Mouse (Mus musculus) cerebral cortex, adult 2 months (tissue): ENCODE data around the gene Mybph.

ENCODE experiments used
- WGBS: fragments of 180-500 bp; shearing (Covaris S2); methylation state at CpG from one replicate; pipeline ENCODE4 v1.1.7; 2018; 5-methylcytosine and 5-hydroxymethylcytosine counted together

Gene Mybph

DNA sequence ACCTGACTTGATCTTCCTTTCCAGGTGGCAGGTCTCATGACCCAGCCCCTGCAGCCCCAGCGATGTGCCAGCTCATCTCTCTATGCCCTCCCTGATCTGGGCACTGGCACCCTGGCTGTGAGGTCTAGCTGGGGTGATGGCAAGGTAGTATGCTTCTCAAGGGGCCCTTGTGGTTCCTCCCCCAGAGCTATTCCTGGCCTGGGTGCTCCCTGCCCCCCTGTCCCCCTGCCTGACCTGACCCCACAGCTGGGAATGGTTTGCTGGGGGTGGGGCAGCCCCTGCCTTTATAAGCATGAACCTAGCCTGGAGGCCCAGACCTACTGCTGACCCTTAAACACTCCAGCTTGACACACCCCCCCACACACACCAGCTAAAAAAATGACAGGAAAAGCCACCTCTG lies at the start of gene Mybph:
Gene Mybph (plus strand): TSS at position 323 of the 400 bp plus-strand sequence.
- 91% methylated on average over 1 of the region's 1 CpGs for WGBS

DNA sequence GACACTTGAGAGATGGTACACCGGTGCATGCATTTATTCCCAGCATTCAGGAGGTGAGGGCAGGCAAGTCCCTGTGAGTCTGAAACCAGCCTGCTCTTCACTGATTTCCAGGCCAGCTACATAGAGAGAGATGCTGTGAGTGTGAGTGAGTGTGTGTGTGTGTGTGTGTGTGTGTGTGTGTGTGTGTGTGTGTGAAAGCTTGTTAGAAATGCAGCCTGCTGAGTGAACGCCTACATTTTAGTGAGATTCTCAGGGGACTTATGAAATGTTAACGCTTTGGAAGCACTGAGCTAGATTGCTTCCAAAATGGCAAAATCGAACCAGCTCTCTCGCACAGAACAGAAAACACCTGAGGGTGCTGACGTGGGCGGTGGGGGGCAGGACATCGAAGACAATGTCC lies 47.2 kb upstream of the Mybph start:
- WGBS, result 48% methylated on average over 8 of the region's 8 CpGs

GRCm38 (mm10) chr1:134150076-134150475 lies 43.2 kb upstream of the Mybph start:
- 84% methylated on average over 8 of the region's 8 CpGs for WGBS

DNA sequence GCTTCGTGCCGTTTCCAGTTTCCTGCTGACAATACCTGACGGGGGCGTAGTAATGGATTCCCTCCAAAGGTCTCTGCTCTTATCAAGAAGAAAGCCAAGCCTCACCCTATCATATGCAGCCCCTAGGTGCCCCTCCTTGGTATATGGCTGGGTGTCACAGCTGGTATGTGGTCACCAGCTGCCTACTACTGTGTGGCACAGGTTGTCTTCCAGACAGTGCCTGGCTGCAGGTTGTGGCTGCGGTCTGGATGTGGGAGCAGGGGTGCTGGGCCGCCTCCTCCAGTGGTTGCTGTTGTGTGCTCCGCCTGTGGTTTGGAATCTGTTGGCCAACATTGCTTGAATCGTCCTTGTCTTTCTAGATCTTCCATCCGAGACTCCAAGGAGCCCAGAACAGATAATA lies 42.5 kb upstream of the Mybph start:
- 95% methylated on average over 9 of the region's 9 CpGs for WGBS

DNA sequence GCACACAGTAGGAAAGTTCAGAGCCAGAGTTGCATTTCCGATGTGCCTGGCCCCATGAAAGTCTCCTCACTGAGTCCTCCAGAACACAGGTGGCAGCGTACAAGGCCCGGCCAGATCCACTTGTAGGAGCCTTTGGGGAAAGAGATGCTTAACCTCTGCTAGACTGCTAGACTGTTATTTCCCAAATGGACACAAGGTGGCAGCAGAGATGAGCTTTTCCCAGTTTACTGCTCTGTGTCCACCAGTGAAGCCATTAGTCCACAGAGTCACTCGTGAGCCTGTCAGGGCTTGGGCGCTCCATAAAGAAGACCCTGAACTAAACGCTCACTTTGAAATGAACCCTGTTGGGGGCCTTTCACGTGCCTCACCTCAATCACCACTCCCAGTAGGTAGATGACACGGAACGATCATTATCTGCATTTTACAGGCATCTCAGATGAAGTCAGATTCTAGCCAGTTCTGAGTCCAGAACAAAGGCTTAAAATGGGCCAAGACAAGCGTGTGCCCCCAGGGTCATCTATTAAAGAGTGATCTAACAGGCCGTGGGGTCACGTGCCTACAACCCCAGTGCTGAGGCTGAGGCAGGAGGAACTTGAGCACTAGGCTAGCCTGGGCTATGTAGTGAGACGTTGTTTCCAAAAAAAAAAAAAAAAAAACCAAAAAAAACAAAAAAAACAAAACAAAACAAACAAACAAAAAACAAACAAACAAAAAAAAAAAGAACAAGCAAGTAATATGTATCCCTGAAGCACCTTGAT lies 41.4 kb upstream of the Mybph start:
- WGBS, result 25% methylated on average over 13 of the region's 13 CpGs

- 88% methylated on average over 21 of the region's 21 CpGs for WGBS
Measured at GRCm38 (mm10) chr1:134152626-134153590, 40.3 kb upstream of the Mybph start.

DNA sequence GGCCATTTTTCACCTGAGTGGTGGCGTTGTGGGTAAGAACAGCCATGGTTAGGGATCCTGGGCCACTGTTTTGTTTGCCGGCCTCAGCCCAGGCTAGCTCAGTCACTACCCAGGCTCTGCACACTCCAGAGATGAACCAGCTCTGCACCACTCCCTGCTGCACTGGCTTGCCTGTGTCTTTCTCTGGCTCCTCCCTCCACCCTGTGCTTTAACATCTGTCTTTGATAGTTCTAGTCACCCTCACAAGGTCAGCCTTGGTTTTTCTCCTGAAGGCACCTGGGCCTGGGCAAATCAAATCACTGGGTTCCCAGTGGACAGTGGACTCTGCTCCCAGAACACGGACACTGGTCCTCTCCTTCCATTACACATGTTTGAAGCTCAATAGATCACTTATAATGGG lies 39.1 kb upstream of the Mybph start:
- 96% methylated on average over 3 of the region's 3 CpGs for WGBS

GRCm38 (mm10) chr1:134154655-134155054 lies 38.6 kb upstream of the Mybph start:
- 73% methylated on average over 3 of the region's 3 CpGs for WGBS

DNA sequence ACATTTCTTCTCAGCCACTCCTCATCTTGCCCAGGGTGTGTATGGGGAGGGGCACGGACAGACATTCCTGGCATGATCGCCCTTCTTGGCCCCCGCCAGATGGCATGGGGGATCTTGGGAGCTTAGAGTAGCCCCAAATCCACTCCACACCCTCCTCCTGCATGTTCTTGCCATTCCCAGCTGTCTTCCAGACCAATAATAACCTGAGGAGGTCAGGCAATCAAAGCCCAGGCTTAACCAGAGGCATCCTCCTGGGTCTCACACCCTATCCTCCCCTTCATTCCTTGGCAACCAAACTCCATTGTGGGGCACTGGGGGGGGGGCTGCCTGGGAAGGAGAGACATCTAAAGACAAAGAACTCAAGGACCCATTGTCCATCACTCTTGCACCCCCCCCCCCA lies 32.8 kb upstream of the Mybph start:
- 88% methylated on average over 3 of the region's 3 CpGs for WGBS

GRCm38 (mm10) chr1:134161399-134161798 lies 31.8 kb upstream of the Mybph start:
- 77% methylated on average over 6 of the region's 6 CpGs for WGBS

DNA sequence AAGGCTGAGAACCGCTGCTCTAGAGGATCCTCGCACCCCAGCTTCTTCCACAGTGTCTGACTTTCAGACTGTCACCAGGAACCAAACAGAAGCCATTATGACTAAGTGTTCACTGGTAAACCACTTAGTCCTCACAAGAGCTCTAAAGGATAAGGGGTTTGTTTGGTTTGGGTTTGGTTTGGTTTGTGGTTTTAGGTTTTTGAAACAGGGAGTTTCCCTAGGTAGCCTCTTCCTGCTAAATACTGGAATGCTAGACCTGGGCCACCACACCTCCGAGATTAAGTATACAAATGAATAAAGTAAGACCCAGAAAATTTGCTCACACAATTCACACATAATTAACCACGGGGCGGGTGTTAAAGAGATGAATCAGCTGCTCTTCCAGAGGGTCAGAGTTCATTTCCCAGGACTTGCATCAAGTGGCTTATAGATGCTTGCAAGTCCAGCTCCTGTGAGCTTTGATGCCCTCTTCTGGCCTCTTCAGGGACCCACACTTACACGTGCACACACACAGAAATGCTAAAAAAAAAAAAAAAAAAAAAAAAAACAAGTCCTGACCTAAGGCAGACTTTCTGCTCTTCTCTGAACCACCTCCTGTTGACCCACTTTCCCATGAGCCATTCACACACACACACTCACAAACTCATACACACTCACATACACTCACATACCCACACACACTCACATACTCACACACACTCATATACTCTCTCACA lies 30.6 kb upstream of the Mybph start:
- WGBS, result 94% methylated on average over 6 of the region's 6 CpGs

DNA sequence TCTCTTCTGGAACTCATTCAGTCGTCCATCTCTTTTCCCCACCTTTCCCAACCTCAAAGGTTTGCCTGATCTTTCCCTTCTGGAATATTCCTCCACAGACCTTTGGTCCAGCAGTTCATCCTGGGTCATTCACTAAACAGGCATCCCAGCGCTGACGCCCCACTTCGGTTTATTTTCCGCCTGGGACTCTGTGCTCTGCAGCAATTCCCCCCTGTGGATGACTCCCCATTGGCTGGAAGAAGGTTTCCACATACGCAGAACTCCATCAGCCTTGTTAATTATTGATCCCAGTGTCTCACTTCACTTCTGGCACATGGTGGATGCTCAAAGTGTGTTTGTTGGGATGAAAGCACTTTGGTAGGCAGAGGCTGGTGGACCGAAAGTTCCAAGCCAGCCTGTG lies 29.8 kb upstream of the Mybph start:
- 92% methylated on average over 7 of the region's 7 CpGs for WGBS

- WGBS, result 73% methylated on average over 4 of the region's 4 CpGs
Measured at GRCm38 (mm10) chr1:134164454-134164853, 28.8 kb upstream of the Mybph start.

- WGBS, result 93% methylated on average over 3 of the region's 3 CpGs
Measured at GRCm38 (mm10) chr1:134166547-134166946, 26.7 kb upstream of the Mybph start.

GRCm38 (mm10) chr1:134167416-134168305 lies 25.6 kb upstream of the Mybph start:
- WGBS, result 37% methylated on average over 14 of the region's 14 CpGs

DNA sequence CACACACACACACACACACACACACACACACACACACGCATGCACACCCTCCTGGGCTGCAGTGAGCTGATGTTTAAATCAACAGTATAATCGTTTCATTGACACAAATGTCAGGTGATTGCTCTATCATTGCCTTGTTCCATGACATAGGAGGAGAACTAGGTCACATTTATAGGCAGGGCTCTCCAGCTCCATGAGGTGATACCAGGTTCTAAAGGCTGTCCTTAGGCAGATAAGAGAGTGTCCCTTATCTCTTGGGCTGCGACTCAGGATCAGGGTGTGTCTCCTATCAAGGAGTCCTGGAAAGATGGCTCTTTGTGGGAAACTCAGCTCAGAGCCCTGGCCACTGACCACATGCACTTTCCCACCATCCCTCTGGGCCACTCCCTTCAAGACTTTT lies 24.7 kb upstream of the Mybph start:
- WGBS, result 89% methylated on average over 3 of the region's 3 CpGs

- WGBS, result 97% methylated on average over 8 of the region's 8 CpGs
Measured at GRCm38 (mm10) chr1:134168985-134169697, 24.1 kb upstream of the Mybph start.

DNA sequence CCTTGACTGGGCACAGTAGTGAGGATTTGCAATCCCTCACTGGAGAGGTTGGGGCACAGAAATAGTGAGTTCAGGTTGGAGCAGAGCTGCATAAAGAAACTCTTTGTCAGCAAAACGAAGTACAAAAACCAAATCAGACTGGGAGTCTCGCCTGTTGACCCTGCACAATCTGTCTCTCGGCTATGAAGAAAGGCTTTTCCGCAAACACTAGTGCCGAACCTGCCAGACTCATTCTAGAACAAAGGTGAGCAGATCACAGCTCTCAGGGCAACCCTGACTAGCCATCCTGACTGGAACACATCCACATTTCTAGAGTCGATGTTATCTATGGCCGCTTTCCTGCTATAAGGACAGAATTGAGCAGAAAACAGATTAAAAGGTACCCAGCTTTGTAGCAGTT lies 20.2 kb upstream of the Mybph start:
- 76% methylated on average over 7 of the region's 7 CpGs for WGBS

DNA sequence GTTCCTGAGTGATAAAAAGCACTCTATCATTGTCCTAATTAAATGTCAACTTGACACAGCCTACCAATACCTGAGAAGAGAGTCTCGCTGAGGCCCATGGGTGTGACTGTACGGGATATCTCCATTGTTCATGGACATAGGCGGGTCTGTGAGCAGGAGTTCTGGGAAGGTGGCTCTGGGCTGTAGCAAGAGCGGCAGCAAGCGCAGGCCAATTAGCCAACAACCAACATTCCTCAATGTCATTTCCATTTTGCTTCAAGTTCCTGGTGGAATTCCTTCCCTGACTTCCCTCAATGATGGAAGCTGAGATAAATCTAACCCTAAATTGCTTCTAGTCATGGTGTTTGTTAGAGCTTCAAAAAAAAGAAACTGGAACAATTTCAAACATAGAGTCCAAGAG lies 15.3 kb upstream of the Mybph start:
- WGBS, result 99% methylated on average over 5 of the region's 5 CpGs

GRCm38 (mm10) chr1:134182025-134182424 lies 11.2 kb upstream of the Mybph start, which contains the start of gene Chil1:
Gene Chil1 (plus strand): TSS chr1:134182176.
- 56% methylated on average over 4 of the region's 4 CpGs for WGBS
